Mouse (Mus musculus): ENCODE results near the gene Ovol2.

Ovol2 gene

GRCm38 (mm10) chr2:144311372-144311771, 20.6 kb downstream of the Ovol2 start:
- no peak for DNase-seq (ENCODE audit: low spot score)

- no peak for DNase-seq (ENCODE audit: low spot score)
Measured at GRCm38 (mm10) chr2:144310273-144310672, 21.7 kb downstream of the Ovol2 start.

GRCm38 (mm10) chr2:144308561-144308960, 23.4 kb downstream of the Ovol2 start:
- no peak for DNase-seq (ENCODE audit: low spot score)

GRCm38 (mm10) chr2:144305721-144306294, 26.1 kb downstream of the Ovol2 start:
- no peak for DNase-seq (ENCODE audit: low spot score)

- DNase-seq (ENCODE audit: low spot score) = no peak
Measured at GRCm38 (mm10) chr2:144301101-144301500, 30.8 kb downstream of the Ovol2 start.

- DNase-seq (ENCODE audit: low spot score) = no peak
Measured at GRCm38 (mm10) chr2:144299749-144300669, 31.9 kb downstream of the Ovol2 start.

GRCm38 (mm10) chr2:144295145-144295735, 36.7 kb downstream of the Ovol2 start:
- no peak for DNase-seq (ENCODE audit: low spot score)

- DNase-seq (ENCODE audit: low spot score) = no peak
Measured at GRCm38 (mm10) chr2:144291600-144292305, 40.2 kb downstream of the Ovol2 start.

GRCm38 (mm10) chr2:144290321-144290720, 41.6 kb downstream of the Ovol2 start:
- DNase-seq (ENCODE audit: low spot score) = no peak

- DNase-seq (ENCODE audit: low spot score) = no peak
Measured at GRCm38 (mm10) chr2:144281417-144281816, 50.5 kb downstream of the Ovol2 start.

- no peak for DNase-seq (ENCODE audit: low spot score)
Measured at GRCm38 (mm10) chr2:144280568-144280967, 51.4 kb downstream of the Ovol2 start.

GRCm38 (mm10) chr2:144279742-144280141, 52.2 kb downstream of the Ovol2 start:
- DNase-seq (ENCODE audit: low spot score) = peak; percentile 38

- DNase-seq (ENCODE audit: low spot score) = no peak
Measured at GRCm38 (mm10) chr2:144276885-144277284, 55.1 kb downstream of the Ovol2 start.

- no peak for DNase-seq (ENCODE audit: low spot score)
Measured at GRCm38 (mm10) chr2:144274741-144275140, 57.2 kb downstream of the Ovol2 start.

GRCm38 (mm10) chr2:144272088-144272487, 59.9 kb downstream of the Ovol2 start:
- no peak for DNase-seq (ENCODE audit: low spot score)

GRCm38 (mm10) chr2:144270507-144271420, 61.2 kb downstream of the Ovol2 start, which contains the start of the genes Mgme1 and Snx5:
Mgme1 (plus strand) TSS chr2:144270663.
Snx5 (minus strand) TSS chr2:144270906.
- peak; percentile 88 for DNase-seq (ENCODE audit: low spot score)

- DNase-seq (ENCODE audit: low spot score) = no peak
Measured at GRCm38 (mm10) chr2:144269679-144270475, 62.1 kb downstream of the Ovol2 start.

- no peak for DNase-seq (ENCODE audit: low spot score)
Measured at GRCm38 (mm10) chr2:144269306-144269650, 62.7 kb downstream of the Ovol2 start.

GRCm38 (mm10) chr2:144268446-144269305, 63.3 kb downstream of the Ovol2 start:
- no peak for DNase-seq (ENCODE audit: low spot score)

GRCm38 (mm10) chr2:144267731-144268015, 64.3 kb downstream of the Ovol2 start:
- no peak for DNase-seq (ENCODE audit: low spot score)

All from ovary, postnatal 14 days (tissue).